Mouse (Mus musculus) MEL (cell line): ENCODE data around the gene Gm3250.
"Not testable (repeated sequence)": the region's sequence is repeated elsewhere in the genome, so short reads cannot be mapped to it uniquely, and the experiment has no call there.

Experiments
- BHLHE40 ChIP-seq: IDR thresholded peaks from 2 replicates; pipeline ENCODE4 v1.6.1; 2012; ENCODE audit warnings: low read depth, mild to moderate bottlenecking, inconsistent platforms, low read length, improper control_type of control experiment, borderline replicate concordance
- CTCF ChIP-seq, 3 experiments: IDR thresholded peaks in 2 of 3; conservative IDR thresholded peaks in 1 of 3; 2 replicates each; pipeline ENCODE4 v1.5.1; 2011 to 2012; ENCODE audit warnings: low read length in 3 of 3, low read depth in 2 of 3, mild to moderate bottlenecking in 2 of 3, improper control_type of control experiment in 1 of 3, inconsistent platforms in 1 of 3, mixed read lengths in 1 of 3, moderate library complexity in 1 of 3; ENCODE audit not compliant: control insufficient read depth in 1 of 3, insufficient read depth in 1 of 3, poor library complexity in 1 of 3, severe bottlenecking in 1 of 3
- ELF1 ChIP-seq: IDR thresholded peaks from 2 replicates; pipeline ENCODE4 v1.6.1; 2014; ENCODE audit warnings: low read depth, mild to moderate bottlenecking, inconsistent platforms, low read length, improper control_type of control experiment, moderate library complexity
- KAT2A ChIP-seq: conservative IDR thresholded peaks from 2 replicates; pipeline ENCODE4 v1.6.1; 2012; ENCODE audit warnings: low read depth, low read length, improper control_type of control experiment, inconsistent platforms
- TAL1 ChIP-seq: IDR thresholded peaks from 2 replicates; pipeline ENCODE4 v1.6.1; 2012; ENCODE audit warnings: mild to moderate bottlenecking, inconsistent platforms, low read length, moderate library complexity, mixed read lengths
- ZMIZ1 ChIP-seq: IDR thresholded peaks from 2 replicates; pipeline ENCODE4 v1.6.1; 2012; ENCODE audit warnings: low read depth, mild to moderate bottlenecking, inconsistent platforms, low read length, improper control_type of control experiment, moderate library complexity
- ZNF384 ChIP-seq: IDR thresholded peaks from 2 replicates; pipeline ENCODE4 v1.6.1; 2012; ENCODE audit warnings: low read depth, mild to moderate bottlenecking, inconsistent platforms, low read length, improper control_type of control experiment

DNA sequence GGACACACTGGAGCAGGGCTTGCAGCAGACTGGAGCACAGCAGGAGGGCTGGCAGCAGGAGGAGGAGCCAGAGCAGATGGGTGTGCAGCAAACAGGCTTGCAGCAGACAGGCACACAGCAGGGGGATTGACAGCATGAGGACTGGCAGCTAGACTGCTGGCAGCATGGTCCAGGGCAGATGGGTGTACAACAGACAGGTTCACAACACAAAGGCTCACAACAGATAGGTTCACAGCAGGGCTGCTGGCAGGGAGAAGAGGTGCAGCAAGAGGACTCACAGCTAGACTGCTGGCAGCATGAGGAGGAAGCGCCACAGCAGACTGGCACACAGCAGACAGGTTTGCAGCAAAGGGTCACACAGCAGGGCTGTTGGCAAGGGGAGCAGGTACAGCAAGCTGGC lies 31.7 kb downstream of the Gm3250 start:
- TF ChIP-seq CTCF (IDR thresholded peaks at IDR 0.05 in 2 of 3, conservative IDR thresholded peaks at IDR 0.05 in 1 of 3; ENCODE audit: control insufficient read depth in 1 of 3, insufficient read depth in 1 of 3, low read depth in 2 of 3, low read length in 3 of 3, poor library complexity in 1 of 3, severe bottlenecking in 1 of 3); ELF1; ZNF384; ZMIZ1; TAL1; BHLHE40; KAT2A: not testable (repeated sequence)
